Mouse (Mus musculus) stomach, embryonic 14.5 days (tissue): ENCODE results near the gene Sgcd. TPM values are rescaled to one million over a fixed set of nuclear protein-coding genes. Genes with fewer than 3 reads are reported as not detected.
A peak's percentile ranks its signal among the peaks of the same experiment; 100 is the strongest.

Experiments
- ATAC-seq: fragments of 200-750 bp; cut with Nextera tagmentation; 2 replicates; pipeline ENCODE4 v1.8.0; 2017; ENCODE audit warnings: low read depth, moderate TSS enrichment; ENCODE audit not compliant: insufficient number of reproducible peaks, insufficient read depth, low FRiP score
- H3K27ac ChIP-seq: fragments of 300-500 bp; sonication (generic); 2 replicates; pipeline ENCODE4 v1.5.1; 2014; ENCODE audit warnings: mild to moderate bottlenecking, low read length, moderate library complexity, mixed read lengths
- H3K27me3 ChIP-seq: fragments of 300-500 bp; sonication (generic); 2 replicates; pipeline ENCODE4 v1.6.1; 2014; ENCODE audit warnings: low read length, control low read depth, mixed read lengths; ENCODE audit not compliant: control insufficient read depth, insufficient read depth
- H3K36me3 ChIP-seq: fragments of 300-500 bp; sonication (generic); 2 replicates; pipeline ENCODE4 v1.6.1; 2014; ENCODE audit warnings: mild to moderate bottlenecking, control low read depth, low read length, moderate library complexity, mixed read lengths; ENCODE audit not compliant: control insufficient read depth, insufficient read depth
- H3K4me1 ChIP-seq: fragments of 300-500 bp; sonication (generic); 2 replicates; pipeline ENCODE4 v1.6.1; 2014; ENCODE audit warnings: low read length, control low read depth, mixed read lengths; ENCODE audit not compliant: control insufficient read depth, insufficient read depth
- H3K4me2 ChIP-seq: fragments of 300-500 bp; sonication (generic); replicated peaks from 2 replicates; pipeline ENCODE4 v1.6.1; 2014; ENCODE audit warnings: low read depth, low read length, control low read depth
- H3K4me3 ChIP-seq: fragments of 300-500 bp; sonication (generic); 2 replicates; pipeline ENCODE4 v1.5.1; 2014; ENCODE audit warnings: low read depth, low read length, control low read depth
- H3K9ac ChIP-seq: fragments of 300-500 bp; sonication (generic); replicated peaks from 2 replicates; pipeline ENCODE4 v1.6.1; 2014; ENCODE audit warnings: low read depth, mild to moderate bottlenecking, control low read depth, low read length, moderate library complexity, mixed read lengths
- H3K9me3 ChIP-seq: fragments of 300-500 bp; sonication (generic); 2 replicates; pipeline ENCODE4 v1.6.1; 2016; ENCODE audit warnings: low read depth, low read length, control low read depth; ENCODE audit not compliant: control insufficient read depth
- WGBS: fragments of 180-500 bp; shearing (Covaris S2); extraction: QIAGEN DNeasy Blood & Tissue Kit; methylation state at CpG from one replicate; pipeline ENCODE4 v1.1.7; 2014; 5-methylcytosine and 5-hydroxymethylcytosine counted together
- polyA plus RNA-seq: library from polyadenylated mRNA; unstranded; fragments of >200 nt; fragmentation: Nextera tagmentation; extraction: Ambion mirVana; gene quantifications from 2 replicates; pipeline ENCODE4 v1.2.1, GENCODE M21; 2014

The Sgcd gene
- polyA plus RNA-seq, 1 experiment from 2014 or later: 8.9 TPM

GRCm38 (mm10) chr11:47129166-47129565 lies 859.6 kb downstream of the Sgcd start:
- no peak overlapping the region for H3K27ac ChIP-seq
- H3K4me1 ChIP-seq: no peaks in the 10 kb centered on the region

GRCm38 (mm10) chr11:47128331-47128730 lies 860.4 kb downstream of the Sgcd start:
- no peak for ATAC-seq
- Histone ChIP-seq H3K4me1 (no peaks in the 10 kb centered on the region), H3K27me3 (no peaks in the 10 kb centered on the region), H3K9me3 (no peaks in the 10 kb centered on the region), H3K4me3 (no peak overlapping the region), H3K4me2 (no peak overlapping the region), H3K9ac (no peak overlapping the region), H3K27ac (no peak overlapping the region), H3K36me3 (no peaks in the 10 kb centered on the region)
- 83% methylated on average over 3 of the region's 3 CpGs for WGBS

More at GRCm38 (mm10) chr11:47129166-47129565, 859.6 kb downstream of the Sgcd start:
- Histone ChIP-seq H3K9ac (no peak overlapping the region), H3K4me2 (no peak overlapping the region), H3K36me3 (no peaks in the 10 kb centered on the region), H3K9me3 (no peaks in the 10 kb centered on the region), H3K27me3 (no peaks in the 10 kb centered on the region), H3K4me3 (no peak overlapping the region)
- no peak for ATAC-seq
- 89% methylated on average over 1 of the region's 1 CpGs for WGBS

- no peak overlapping the region for H3K4me3 ChIP-seq
- H3K27me3 ChIP-seq: no peaks in the 10 kb centered on the region
- no peak overlapping the region for H3K27ac ChIP-seq
- WGBS: 52% methylated on average over 1 of the region's 1 CpGs
- H3K9me3 ChIP-seq: no peaks in the 10 kb centered on the region
- H3K9ac ChIP-seq: no peak overlapping the region
- no peak for ATAC-seq
- no peaks in the 10 kb centered on the region for H3K36me3 ChIP-seq
- no peaks in the 10 kb centered on the region for H3K4me1 ChIP-seq
- no peak overlapping the region for H3K4me2 ChIP-seq
Measured at GRCm38 (mm10) chr11:47120874-47121273, 867.9 kb downstream of the Sgcd start.

GRCm38 (mm10) chr11:47117896-47118295 lies 870.9 kb downstream of the Sgcd start:
- no peak overlapping the region for H3K4me2 ChIP-seq
- no peaks in the 10 kb centered on the region for H3K9me3 ChIP-seq
- H3K36me3 ChIP-seq: no peaks in the 10 kb centered on the region
- ATAC-seq: no peak
- 50% methylated on average over 2 of the region's 2 CpGs for whole genome bisulfite sequencing
- no peak overlapping the region for H3K9ac ChIP-seq
- no peak overlapping the region for H3K4me3 ChIP-seq
- no peaks in the 10 kb centered on the region for H3K4me1 ChIP-seq
- no peaks in the 10 kb centered on the region for H3K27me3 ChIP-seq
- no peak overlapping the region for H3K27ac ChIP-seq

- H3K27me3 ChIP-seq: no peaks in the 10 kb centered on the region
- no peak for ATAC-seq
- H3K4me3 ChIP-seq: no peak overlapping the region
- no peak overlapping the region for H3K27ac ChIP-seq
- WGBS: 89% methylated on average over 4 of the region's 4 CpGs
- no peak overlapping the region for H3K4me2 ChIP-seq
- no peaks in the 10 kb centered on the region for H3K36me3 ChIP-seq
- no peak overlapping the region for H3K9ac ChIP-seq
- no peaks in the 10 kb centered on the region for H3K9me3 ChIP-seq
- no peaks in the 10 kb centered on the region for H3K4me1 ChIP-seq
Measured at GRCm38 (mm10) chr11:47114366-47114765, 874.4 kb downstream of the Sgcd start.

- Histone ChIP-seq H3K9me3 (no peaks in the 10 kb centered on the region), H3K9ac (no peak overlapping the region), H3K4me2 (no peak overlapping the region), H3K4me3 (no peak overlapping the region), H3K36me3 (no peaks in the 10 kb centered on the region), H3K27me3 (no peaks in the 10 kb centered on the region), H3K4me1 (no peaks in the 10 kb centered on the region), H3K27ac (no peak overlapping the region)
- WGBS: 54% methylated on average over 5 of the region's 5 CpGs
- ATAC-seq: no peak
Measured at GRCm38 (mm10) chr11:47113081-47113480, 875.7 kb downstream of the Sgcd start.

GRCm38 (mm10) chr11:47110314-47110713 lies 878.5 kb downstream of the Sgcd start:
- H3K9ac ChIP-seq: no peak overlapping the region
- H3K36me3 ChIP-seq: no peaks in the 10 kb centered on the region
- no peak for ATAC-seq
- no peaks in the 10 kb centered on the region for H3K9me3 ChIP-seq
- H3K27me3 ChIP-seq: no peaks in the 10 kb centered on the region
- no peak overlapping the region for H3K27ac ChIP-seq
- no peak overlapping the region for H3K4me2 ChIP-seq
- no peak overlapping the region for H3K4me3 ChIP-seq
- H3K4me1 ChIP-seq: no peaks in the 10 kb centered on the region

GRCm38 (mm10) chr11:47107661-47108060 lies 881.1 kb downstream of the Sgcd start:
- whole genome bisulfite sequencing: 72% methylated on average over 2 of the region's 2 CpGs
- no peaks in the 10 kb centered on the region for H3K36me3 ChIP-seq
- H3K27ac ChIP-seq: no peak overlapping the region

GRCm38 (mm10) chr11:47093296-47093912 lies 895.4 kb downstream of the Sgcd start:
- Histone ChIP-seq H3K36me3 (no peaks in the 10 kb centered on the region), H3K27me3 (no peaks in the 10 kb centered on the region), H3K4me1 (no peaks in the 10 kb centered on the region), H3K4me2 (no peak overlapping the region), H3K4me3 (no peak overlapping the region), H3K27ac (peak overlapping the region; percentile 61; the same call in 1 of the 2 replicates), H3K9me3 (no peaks in the 10 kb centered on the region), H3K9ac (no peak overlapping the region)
- WGBS: 44% methylated on average over 5 of the region's 5 CpGs
- peak; percentile 28; the same call in 1 of the 2 replicates for ATAC-seq

More at GRCm38 (mm10) chr11:47107661-47108060, 881.1 kb downstream of the Sgcd start:
- ATAC-seq: no peak
- H3K4me3 ChIP-seq: no peak overlapping the region
- H3K4me2 ChIP-seq: no peak overlapping the region
- no peaks in the 10 kb centered on the region for H3K9me3 ChIP-seq
- H3K9ac ChIP-seq: no peak overlapping the region
- H3K27me3 ChIP-seq: no peaks in the 10 kb centered on the region
- no peaks in the 10 kb centered on the region for H3K4me1 ChIP-seq
